Mouse (Mus musculus): ENCODE measurements around the gene Hnrnpu. TPM values are rescaled to one million over a fixed set of nuclear protein-coding genes. Genes with fewer than 3 reads are reported as not detected.

Hnrnpu gene
- polyA plus RNA-seq (2011; ENCODE audit: insufficient read depth, insufficient read length, low replicate concordance, missing spikeins) = 342 and 406 TPM in 2 replicates

DNA sequence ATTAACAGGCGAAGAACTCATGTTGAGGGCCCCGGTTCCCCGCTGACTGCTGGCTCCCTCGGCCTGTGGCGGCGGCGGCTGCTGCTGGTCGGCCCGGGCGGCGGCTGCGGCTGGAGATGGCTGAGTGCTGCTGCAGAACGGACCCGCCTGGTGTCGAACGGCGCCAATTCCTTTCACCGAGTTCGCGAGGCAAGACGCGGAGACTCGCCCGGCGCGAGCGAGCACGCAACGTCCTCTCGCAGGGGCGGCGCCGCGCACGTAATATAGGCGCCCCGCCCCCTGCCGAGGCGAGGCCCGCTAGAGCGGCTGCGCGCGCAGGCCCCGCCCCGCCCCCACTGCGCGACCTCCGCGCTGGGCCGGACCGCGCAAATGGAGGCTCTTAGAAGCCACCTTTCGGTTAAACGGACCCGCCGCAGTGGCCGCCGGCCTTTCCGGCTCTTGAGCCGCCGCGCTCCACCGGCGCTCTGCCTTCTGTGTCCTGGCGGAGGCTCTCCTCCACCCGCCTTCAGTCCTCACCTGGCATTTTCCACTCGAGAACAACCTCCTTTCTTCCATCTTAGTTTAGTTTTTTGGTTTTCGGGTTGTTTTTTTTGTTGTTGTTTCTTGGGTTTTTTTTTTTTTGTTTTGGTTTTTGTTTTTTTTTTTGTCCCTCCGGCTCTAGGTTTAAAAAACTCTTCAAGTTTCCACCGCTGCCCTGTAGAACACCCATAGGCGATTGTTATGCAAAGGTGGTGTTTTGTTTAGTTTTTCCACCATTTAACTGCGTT is at the start of gene Hnrnpu:
Hnrnpu (minus strand) TSS at position 247 of the 767 bp plus-strand sequence.
- H3K4me3 ChIP-seq (replicated peaks; ENCODE audit: control insufficient read depth, low read depth, low read length) = peak within 1 kb of the TSS; percentile 99
- H3K27ac ChIP-seq (ENCODE audit: control insufficient read depth, insufficient read depth, low read depth, low read length, poor library complexity) = peak within 1 kb of the TSS; percentile 100
- TF ChIP-seq POLR2A (IDR thresholded peaks at IDR 0.05; ENCODE audit: borderline replicate concordance, control insufficient read depth, low read depth, low read length) (peak; percentile 97), CTCF (IDR thresholded peaks at IDR 0.05; ENCODE audit: control insufficient read depth, insufficient read depth, low read length) (no peak)
- WGBS = under 1% methylated on average over 73 of the region's 73 CpGs
- H3K4me1 ChIP-seq (ENCODE audit: control insufficient read depth, insufficient read depth, low read length) = no peaks in the 10 kb centered on the region; the same call in 1 of the 2 replicates

GRCm38 (mm10) chr1:178382165-178382564 is 44.6 kb upstream of the Hnrnpu start:
- TF ChIP-seq POLR2A (IDR thresholded peaks at IDR 0.05; ENCODE audit: borderline replicate concordance, control insufficient read depth, low read depth, low read length) (no peak), CTCF (IDR thresholded peaks at IDR 0.05; ENCODE audit: control insufficient read depth, insufficient read depth, low read length) (no peak)
- H3K4me3 ChIP-seq (replicated peaks; ENCODE audit: control insufficient read depth, low read depth, low read length) = no peak overlapping the region
- H3K27ac ChIP-seq (ENCODE audit: control insufficient read depth, insufficient read depth, low read depth, low read length, poor library complexity) = no peak overlapping the region
- no peaks in the 10 kb centered on the region for H3K4me1 ChIP-seq (ENCODE audit: control insufficient read depth, insufficient read depth, low read length)

GRCm38 (mm10) chr1:178379224-178379623 is 41.6 kb upstream of the Hnrnpu start:
- H3K4me3 ChIP-seq (replicated peaks; ENCODE audit: control insufficient read depth, low read depth, low read length) = no peak overlapping the region
- no peak overlapping the region for H3K27ac ChIP-seq (ENCODE audit: control insufficient read depth, insufficient read depth, low read depth, low read length, poor library complexity)
- no peak for TF ChIP-seq CTCF (IDR thresholded peaks at IDR 0.05; ENCODE audit: control insufficient read depth, insufficient read depth, low read length)
- no peak for TF ChIP-seq POLR2A (IDR thresholded peaks at IDR 0.05; ENCODE audit: borderline replicate concordance, control insufficient read depth, low read depth, low read length)
- no peaks in the 10 kb centered on the region for H3K4me1 ChIP-seq (ENCODE audit: control insufficient read depth, insufficient read depth, low read length)
- WGBS = 90% methylated on average over 1 of the region's 1 CpGs

DNA sequence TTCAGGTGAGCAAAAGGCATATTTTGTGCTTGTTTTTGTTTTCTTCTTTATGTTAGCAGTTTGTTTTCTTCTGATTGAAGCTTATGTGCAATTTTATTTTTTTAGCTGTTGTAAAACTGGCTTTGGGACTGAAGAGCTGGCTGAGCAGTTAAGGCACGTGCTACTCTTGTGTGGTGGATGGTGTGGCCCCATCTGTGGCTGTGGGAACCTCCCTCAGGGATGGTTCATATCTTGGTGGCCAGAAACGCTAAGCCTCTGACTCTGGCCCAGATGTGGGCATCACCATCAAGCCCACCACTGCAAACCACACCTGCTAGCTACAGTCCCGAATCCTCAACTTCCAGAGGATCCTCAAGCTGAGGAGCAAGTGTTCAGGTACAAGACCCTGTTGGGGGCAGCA is 40.5 kb upstream of the Hnrnpu start:
- H3K4me1 ChIP-seq (ENCODE audit: control insufficient read depth, insufficient read depth, low read length) = no peaks in the 10 kb centered on the region
- WGBS = 51% methylated on average over 3 of the region's 3 CpGs
- no peak overlapping the region for H3K27ac ChIP-seq (ENCODE audit: control insufficient read depth, insufficient read depth, low read depth, low read length, poor library complexity)
- H3K4me3 ChIP-seq (replicated peaks; ENCODE audit: control insufficient read depth, low read depth, low read length) = no peak overlapping the region
- no peak for TF ChIP-seq CTCF (IDR thresholded peaks at IDR 0.05; ENCODE audit: control insufficient read depth, insufficient read depth, low read length)
- no peak for TF ChIP-seq POLR2A (IDR thresholded peaks at IDR 0.05; ENCODE audit: borderline replicate concordance, control insufficient read depth, low read depth, low read length)

- Histone ChIP-seq H3K27ac (ENCODE audit: control insufficient read depth, insufficient read depth, low read depth, low read length, poor library complexity) (no peak overlapping the region), H3K4me1 (ENCODE audit: control insufficient read depth, insufficient read depth, low read length) (no peaks in the 10 kb centered on the region), H3K4me3 (replicated peaks; ENCODE audit: control insufficient read depth, low read depth, low read length) (no peak overlapping the region)
- TF ChIP-seq CTCF (IDR thresholded peaks at IDR 0.05; ENCODE audit: control insufficient read depth, insufficient read depth, low read length) (no peak), POLR2A (IDR thresholded peaks at IDR 0.05; ENCODE audit: borderline replicate concordance, control insufficient read depth, low read depth, low read length) (no peak)
- WGBS = 70% methylated on average over 2 of the region's 2 CpGs
Observed at GRCm38 (mm10) chr1:178376907-178377306, 39.3 kb upstream of the Hnrnpu start.

DNA sequence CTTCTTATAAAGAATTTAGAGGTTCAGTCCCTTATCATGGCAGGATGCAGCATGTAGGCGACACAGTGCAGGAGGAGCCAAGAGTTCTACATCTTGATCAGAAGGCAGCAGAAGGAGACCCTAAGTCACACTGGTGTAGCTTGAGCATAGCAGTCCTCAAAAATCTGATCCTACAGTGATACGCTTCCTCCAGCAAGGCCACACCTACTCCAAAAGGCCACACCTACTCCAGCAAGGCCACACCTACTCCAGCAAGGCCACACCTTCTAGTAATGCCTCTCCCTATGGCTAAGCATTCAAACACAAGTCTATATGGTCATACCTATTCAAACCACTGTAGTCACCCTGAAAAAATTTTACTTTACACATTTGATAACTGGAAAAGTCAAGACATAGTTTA is 38.5 kb upstream of the Hnrnpu start:
- no peak overlapping the region for H3K27ac ChIP-seq (ENCODE audit: control insufficient read depth, insufficient read depth, low read depth, low read length, poor library complexity)
- H3K4me3 ChIP-seq (replicated peaks; ENCODE audit: control insufficient read depth, low read depth, low read length) = no peak overlapping the region
- no peaks in the 10 kb centered on the region for H3K4me1 ChIP-seq (ENCODE audit: control insufficient read depth, insufficient read depth, low read length)
- WGBS = 71% methylated on average over 2 of the region's 2 CpGs
- no peak for TF ChIP-seq CTCF (IDR thresholded peaks at IDR 0.05; ENCODE audit: control insufficient read depth, insufficient read depth, low read length)
- TF ChIP-seq POLR2A (IDR thresholded peaks at IDR 0.05; ENCODE audit: borderline replicate concordance, control insufficient read depth, low read depth, low read length) = no peak

DNA sequence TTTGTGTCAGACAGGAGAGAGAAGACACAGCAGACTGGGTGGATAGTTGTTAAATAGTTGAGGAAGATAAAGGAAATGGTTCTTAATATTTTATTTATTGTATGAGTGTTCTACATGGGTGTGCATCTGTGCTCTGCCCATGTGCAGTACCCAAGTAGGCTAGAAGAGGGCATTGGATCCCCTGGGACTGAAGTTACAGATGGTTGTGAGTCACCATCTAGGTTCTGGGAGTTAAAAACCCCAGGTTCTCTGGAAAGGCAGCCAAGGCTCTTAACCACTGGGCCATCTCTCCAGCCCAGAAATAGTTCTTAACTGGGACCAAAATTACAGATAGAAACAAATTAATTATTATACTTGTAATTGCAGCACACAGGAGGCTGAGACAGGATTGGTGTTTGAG is 37.8 kb upstream of the Hnrnpu start:
- Histone ChIP-seq H3K27ac (ENCODE audit: control insufficient read depth, insufficient read depth, low read depth, low read length, poor library complexity) (no peak overlapping the region), H3K4me3 (replicated peaks; ENCODE audit: control insufficient read depth, low read depth, low read length) (no peak overlapping the region), H3K4me1 (ENCODE audit: control insufficient read depth, insufficient read depth, low read length) (no peaks in the 10 kb centered on the region; the same call in 1 of the 2 replicates)
- TF ChIP-seq CTCF (IDR thresholded peaks at IDR 0.05; ENCODE audit: control insufficient read depth, insufficient read depth, low read length) (no peak), POLR2A (IDR thresholded peaks at IDR 0.05; ENCODE audit: borderline replicate concordance, control insufficient read depth, low read depth, low read length) (no peak)

GRCm38 (mm10) chr1:178372681-178373080 is 35.1 kb upstream of the Hnrnpu start:
- Histone ChIP-seq H3K4me1 (ENCODE audit: control insufficient read depth, insufficient read depth, low read length) (no peaks in the 10 kb centered on the region; the same call in 1 of the 2 replicates), H3K27ac (ENCODE audit: control insufficient read depth, insufficient read depth, low read depth, low read length, poor library complexity) (no peak overlapping the region), H3K4me3 (replicated peaks; ENCODE audit: control insufficient read depth, low read depth, low read length) (no peak overlapping the region)
- WGBS = 30% methylated on average over 4 of the region's 4 CpGs
- TF ChIP-seq POLR2A (IDR thresholded peaks at IDR 0.05; ENCODE audit: borderline replicate concordance, control insufficient read depth, low read depth, low read length) = no peak
- TF ChIP-seq CTCF (IDR thresholded peaks at IDR 0.05; ENCODE audit: control insufficient read depth, insufficient read depth, low read length) = no peak

Measured in bone marrow, adult 2 months (tissue).